Mouse (Mus musculus): ENCODE measurements around the gene Sppl2c.
A peak's percentile ranks its signal among the peaks of the same experiment; 100 is the strongest.

The Sppl2c gene

DNA sequence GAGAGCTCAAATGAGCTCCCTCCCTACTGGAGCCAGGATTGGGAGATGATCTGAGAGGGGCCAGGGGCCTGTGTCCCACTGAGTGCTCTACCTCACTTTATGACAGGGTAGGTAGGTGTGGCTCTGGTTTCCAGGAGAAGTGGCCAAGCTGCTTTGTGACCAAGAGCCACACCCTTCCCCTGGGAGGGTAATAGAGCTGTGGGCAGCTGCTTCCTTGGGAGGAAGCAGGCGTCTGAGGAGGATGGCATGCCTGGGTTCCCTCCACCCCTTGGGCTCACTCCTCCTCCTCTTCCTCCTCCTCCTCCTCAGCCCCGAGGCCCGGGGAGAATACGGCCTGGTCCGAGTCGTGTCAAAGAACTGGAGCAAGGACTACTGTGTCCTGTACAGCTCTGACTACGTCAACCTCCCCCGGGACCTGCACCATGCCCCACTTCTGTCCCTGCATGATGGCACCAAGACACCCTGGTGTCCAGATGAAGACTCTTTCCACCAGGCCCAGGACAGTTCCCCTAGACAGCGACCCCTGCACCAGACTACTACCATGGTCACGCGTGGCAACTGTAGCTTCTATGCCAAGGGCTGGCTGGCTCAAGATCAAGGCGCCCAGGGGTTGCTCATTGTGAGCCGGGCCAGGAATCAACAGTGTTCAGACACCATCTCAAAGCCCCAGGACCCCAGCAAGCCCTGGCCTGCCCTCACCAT lies at the start of gene Sppl2c:
TSS of gene Sppl2c (plus strand) at position 193 of the 702 bp plus-strand sequence.
- DNase-seq (ENCODE audit: low read depth): no peak

DNA sequence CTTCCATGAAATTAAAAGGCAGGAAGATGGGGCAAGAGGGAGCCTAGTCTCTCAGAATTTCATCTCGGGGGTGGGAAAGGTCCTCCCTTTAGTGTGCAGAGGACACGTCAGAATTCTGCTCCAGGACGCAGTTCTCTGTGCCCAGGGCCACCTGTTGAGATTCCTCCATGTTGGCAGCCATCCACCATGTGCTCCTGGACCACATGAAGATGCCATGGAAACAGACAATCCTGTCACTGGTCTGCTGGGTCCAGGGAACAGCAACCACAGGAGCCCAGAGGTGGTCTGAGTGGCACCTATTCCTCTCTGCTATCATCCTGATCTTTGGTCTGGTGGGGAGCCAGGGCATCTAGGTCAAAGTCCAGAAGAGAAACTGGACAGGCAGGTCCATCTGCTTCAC lies 47.2 kb upstream of the Sppl2c start:
- no peak for DNase-seq (ENCODE audit: low read depth)

DNA sequence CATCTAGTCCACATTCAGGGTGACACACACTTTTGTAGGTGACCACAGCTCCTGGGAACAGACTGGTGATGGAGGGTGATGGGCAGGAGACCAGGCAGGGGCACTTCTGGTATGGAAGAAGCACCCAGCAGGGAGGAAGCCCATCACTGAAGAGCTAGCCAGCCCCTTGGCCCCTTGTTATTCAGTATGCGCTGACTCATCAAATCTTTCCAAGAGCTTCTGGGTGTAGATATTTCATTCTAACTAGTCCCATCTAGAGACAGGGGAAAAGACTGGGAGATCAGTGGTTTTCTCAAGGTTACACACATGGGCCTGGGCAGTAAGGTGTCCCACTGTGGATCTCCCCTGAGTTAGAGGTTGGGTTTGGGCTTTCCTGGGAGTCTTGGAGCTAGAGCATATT lies 41.2 kb upstream of the Sppl2c start:
- no peak for DNase-seq (ENCODE audit: low read depth)

DNA sequence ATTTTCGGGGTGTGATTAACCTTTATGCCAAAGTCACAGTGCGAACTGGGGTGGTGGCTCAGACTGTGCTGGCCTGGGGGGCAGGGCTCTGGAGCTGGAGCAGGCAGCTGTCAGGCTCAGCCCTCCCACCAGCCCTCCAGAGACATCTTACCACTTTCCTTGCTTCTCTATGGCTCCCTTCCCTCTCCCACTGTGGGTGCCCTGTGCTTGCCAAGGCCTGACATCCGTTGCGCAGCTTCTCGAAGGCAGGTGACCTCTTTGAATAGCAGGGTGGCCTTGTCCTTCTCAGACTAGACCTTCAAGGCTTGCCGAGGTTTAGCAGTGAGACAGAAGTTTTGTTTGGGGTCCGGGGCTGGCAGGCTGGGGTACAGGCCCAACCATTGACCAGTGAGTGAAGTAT lies 37.3 kb upstream of the Sppl2c start:
- no peak for DNase-seq (ENCODE audit: low read depth)

DNA sequence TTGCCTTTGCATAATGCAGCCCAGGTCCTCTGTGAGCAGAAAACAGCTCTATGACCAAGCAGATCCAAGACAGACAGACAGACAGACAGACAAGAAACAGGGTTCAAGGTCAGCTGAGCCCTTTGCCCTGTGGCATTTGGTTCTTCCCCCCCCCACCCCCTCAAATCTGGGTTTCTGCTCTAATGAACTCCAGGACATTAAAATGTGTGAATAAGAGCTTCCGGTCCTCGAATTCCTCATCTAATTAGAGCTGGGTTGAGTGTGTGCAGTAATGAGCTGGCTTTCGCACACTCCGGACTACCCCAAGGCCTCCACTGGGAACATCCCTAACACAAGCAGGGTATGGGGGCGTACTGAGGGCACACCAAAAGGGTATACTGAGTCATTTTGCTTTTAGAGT lies 35.2 kb upstream of the Sppl2c start:
- DNase-seq (ENCODE audit: low read depth): no peak

DNA sequence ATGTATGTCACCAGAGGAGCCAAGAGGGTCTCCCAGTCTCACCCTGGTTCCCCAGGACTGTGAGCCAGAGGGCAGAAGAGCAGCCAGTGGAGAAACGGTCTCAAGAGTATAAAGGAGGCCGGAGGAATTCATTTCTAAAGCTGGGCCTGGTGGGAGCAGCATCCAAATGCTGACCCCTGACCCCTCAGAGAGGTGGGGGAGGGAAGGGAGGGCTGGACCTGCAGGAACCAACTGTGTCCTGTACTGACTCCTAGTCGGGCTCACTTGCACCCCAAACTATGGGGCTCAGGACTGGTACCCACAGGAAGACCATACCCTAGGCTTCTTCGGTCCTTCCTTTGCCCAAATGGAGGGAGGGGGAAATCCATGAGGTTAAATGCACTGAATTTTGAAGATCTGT lies 31.8 kb upstream of the Sppl2c start:
- DNase-seq (ENCODE audit: low read depth): no peak

DNA sequence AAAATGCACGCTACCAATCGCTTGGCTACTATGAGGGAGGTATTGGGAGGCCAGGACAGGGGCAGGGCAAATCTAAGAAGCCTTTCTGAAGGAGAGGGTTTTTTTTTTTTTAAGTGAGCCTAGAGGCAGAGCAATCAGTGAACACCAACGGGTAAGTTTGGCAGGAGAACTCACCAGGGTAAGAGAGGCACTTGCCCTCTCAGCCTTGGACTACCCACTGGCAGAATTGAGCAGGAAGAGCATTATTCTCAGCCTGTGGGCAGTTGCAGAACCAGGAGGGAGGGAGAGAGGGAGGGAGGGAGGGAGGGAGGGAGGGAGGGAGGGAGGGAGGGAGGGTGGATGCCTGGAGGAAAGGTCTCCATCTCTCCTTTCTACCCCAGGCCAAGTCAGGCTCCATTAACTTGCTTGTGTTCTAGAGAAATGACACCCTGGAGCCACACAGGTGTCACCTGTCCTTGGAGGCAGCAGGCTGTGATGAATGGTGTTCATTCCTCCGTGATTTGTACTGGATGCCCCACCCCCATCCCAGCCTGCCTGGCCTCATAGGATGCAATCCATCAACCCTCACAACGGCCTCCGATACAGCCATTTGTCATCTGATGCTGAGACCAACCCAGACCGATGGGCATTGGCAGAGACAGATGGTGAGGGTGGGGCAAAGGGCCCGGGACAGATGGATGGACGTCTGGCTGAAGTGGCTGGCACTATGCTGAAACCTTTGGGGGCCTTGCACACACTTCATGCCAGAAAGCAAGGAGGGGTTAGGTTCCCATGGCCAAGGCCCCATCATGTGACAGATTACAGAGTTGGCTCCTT lies 31.1 kb upstream of the Sppl2c start:
- DNase-seq (ENCODE audit: low read depth): no peak

DNA sequence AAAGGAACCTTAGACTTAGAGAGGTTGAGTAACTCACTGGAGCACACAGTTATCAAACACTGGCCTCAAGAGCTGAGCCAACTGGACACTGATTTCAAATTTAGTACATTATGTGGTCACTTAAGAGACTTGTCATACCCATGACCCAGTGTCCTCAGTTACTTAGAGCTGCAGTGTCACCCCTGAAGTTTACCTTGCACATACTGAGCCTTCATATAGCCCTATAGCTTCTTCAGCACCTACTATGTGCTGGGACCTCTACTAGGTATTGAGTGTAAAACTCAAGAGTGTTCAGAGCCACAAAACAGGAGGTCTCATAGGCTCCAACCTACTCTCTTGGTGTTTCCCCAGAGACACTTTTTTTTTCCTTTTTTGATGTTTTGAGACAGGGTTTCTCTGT lies 30.2 kb upstream of the Sppl2c start:
- no peak for DNase-seq (ENCODE audit: low read depth)

DNA sequence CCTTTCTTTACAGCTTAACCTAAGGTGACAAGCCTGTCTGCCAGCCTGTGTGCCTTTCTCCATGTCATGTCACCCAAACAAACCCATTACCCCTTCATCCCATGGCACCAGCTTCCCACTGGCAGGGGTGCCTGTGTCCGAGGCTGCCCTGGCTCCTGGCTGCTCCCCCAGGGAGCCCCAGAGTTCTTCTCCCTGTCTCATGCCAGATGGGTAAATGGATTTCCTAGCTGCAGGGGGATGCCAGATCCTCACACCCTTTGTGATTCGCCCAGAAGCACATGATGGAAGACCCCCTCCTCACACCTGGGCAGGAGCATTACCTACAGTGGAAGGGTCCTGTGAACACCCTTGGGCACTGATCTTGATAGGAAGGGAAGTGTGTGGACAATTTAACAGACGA lies 29.7 kb upstream of the Sppl2c start:
- no peak for DNase-seq (ENCODE audit: low read depth)

DNA sequence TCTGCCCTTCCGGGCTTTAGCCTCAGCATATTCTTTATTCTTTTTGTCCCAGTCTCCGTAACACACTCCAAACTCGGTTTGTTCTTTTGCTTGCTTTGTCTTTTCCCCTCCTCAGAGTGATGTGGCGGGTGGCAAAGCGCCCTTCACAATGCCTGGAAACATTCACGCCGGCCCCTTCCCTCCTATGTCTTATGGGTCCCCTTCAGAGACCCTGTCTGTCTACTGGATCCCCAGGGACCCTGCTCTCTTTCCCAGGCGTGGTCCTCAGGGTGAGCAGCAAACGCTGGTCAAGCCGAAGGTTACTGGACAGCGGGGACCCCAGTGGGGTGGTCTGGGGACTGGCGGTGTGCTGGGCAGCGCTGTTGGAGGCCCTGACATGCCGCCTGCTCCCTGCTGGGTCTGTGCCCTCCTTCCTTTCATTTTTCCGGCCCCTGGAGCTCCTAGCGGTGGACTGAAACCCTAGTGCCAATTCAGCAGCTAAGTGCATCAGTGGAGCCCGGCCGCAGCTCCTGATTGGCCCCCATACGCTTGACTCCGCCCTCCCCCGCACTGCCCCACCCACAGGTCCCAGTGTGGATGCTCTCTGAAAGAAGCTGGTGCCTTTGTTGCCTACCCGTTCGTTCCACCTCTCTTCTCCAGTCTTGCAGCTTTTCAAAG lies 28.4 kb upstream of the Sppl2c start:
- peak; percentile 44 for DNase-seq (ENCODE audit: low read depth)

DNA sequence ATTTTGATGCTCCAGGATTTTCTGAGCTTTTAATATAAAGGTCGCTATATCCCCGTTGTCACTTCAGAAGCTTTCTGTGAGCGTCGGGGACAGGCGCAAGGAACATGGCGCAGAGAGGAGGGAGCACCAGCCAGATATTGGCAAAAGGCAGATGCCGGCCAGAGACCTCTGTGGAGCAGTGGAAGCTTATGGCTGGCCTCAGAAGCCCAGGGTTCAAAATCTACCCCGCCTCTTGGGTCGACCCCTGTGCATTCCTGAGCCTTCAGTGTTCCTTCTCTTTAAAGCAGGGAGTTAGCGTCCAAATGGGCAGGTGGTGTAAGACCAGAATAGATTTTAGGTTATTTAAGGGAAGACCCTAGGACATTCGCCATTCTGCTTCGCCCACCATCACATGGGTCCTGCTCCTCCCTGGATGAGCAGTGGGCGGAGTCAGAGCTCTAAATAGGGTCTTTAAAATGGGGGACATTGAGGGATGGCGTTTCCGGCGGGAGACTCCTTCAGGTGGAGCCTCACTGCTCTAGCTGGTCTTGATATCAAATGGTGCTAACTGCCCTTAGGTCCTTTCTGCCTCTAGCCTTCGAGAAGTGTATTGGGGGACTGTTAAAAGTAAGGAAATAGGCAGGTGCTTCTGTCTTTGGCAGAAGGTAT lies 27.7 kb upstream of the Sppl2c start:
- DNase-seq (ENCODE audit: low read depth): no peak

DNA sequence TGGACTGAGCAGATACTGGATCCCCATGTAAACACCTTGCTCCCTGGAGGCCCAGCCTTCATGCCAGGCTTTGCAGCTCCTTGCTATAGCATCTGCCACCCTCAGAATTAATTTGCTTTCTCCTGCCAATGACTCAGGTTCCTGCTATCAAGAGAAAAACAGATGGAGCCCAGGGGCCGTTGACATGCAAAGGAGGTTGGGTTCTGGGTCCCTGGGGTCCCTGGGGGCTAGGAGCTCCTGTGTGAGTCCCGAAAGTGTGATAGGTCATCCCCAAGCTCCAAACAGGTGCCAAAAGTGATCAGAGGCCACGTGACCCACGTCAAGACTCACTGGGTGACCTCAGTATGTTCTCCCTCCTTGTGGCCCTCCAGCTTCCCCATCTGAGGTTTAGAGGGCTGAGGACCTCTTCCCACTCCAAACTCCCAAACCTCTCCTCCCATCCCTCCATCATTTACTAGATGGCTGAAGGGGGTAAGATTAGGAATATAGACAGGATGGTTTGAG lies 26.3 kb upstream of the Sppl2c start:
- no peak for DNase-seq (ENCODE audit: low read depth)

DNA sequence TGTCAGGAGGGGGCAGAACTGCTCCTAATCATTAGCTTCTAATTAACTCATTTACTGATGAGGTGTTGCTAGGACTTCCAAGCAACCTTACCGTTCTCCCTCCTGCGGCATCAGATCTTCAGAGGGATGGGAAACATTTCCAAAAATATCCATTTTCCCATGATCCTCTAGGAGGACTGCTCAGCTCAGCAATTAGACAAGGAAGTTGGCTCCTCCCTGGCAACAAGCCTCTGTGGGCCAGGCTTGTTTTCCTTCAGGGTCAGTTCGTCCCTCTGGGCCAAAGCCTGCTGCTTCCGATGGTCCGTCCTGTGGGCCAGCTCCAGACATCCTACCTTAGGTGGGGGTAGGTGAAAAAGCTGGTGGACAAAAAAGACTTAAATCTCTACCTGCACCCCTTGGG lies 25.0 kb upstream of the Sppl2c start:
- no peak for DNase-seq (ENCODE audit: low read depth)

DNA sequence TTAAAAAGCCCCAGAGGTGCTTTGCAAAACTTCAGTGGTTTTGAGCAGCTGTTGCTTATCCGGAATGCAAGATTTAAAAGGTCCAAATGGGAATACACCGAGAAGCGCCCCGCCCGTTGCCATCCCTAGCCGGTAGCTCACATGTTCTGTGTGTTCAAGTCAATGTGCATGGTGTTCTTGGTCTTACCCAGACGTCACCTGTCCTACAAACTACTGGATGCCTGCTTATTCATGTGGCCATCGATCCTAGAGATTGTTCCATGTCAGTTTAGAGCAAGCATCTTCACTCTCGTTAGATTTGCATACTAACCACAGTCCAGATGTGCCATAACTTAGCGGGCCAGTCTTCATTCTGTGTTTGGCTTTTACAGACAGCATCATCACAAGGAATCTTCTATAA lies 21.9 kb upstream of the Sppl2c start:
- no peak for DNase-seq (ENCODE audit: low read depth)

DNA sequence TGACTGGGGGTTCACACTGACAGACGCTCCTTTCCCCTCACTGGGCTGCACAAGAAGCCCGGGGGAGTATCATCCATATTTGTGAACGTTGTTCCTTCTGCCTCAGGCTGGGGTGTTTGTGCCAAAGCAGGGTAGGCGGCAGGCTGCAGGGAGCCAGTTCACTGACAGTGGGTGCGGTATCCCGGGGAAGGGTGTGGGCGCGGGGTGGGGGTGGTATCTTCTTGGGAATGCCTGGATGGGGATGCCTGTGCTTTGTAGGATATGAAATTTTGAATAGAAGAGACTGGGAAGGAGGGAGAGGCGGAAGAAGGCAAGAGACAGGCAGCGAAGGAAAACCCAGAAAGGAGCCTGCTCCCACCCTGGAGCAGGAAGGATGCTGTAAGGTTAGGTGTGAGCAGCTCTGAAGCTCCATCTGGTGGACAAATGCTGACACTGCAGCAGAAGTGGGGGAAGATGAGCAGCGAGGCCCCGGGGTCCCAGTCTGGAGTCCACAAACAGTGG lies 14.8 kb upstream of the Sppl2c start:
- peak; percentile 66 for DNase-seq (ENCODE audit: low read depth)

DNA sequence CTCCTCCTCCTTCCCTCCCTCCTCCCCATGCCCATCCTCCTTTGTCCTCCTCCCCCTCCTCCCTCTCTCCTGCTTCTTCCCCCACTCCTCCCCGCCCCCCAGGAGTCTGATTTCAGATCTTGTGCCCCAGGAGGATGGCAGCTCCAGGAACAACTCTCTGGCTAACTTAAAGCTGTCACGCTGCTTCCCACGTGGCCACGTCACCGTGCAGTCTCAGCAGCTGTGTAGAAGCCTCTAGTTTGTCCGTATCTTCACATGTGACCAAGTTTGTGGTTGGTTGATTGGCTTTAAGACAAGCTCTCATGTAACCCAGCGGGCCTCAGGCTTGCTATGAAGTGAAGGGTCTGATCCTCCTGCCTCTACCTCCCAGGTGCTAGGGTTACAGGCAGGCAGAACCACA lies 7.2 kb upstream of the Sppl2c start:
- DNase-seq (ENCODE audit: low read depth): no peak

DNA sequence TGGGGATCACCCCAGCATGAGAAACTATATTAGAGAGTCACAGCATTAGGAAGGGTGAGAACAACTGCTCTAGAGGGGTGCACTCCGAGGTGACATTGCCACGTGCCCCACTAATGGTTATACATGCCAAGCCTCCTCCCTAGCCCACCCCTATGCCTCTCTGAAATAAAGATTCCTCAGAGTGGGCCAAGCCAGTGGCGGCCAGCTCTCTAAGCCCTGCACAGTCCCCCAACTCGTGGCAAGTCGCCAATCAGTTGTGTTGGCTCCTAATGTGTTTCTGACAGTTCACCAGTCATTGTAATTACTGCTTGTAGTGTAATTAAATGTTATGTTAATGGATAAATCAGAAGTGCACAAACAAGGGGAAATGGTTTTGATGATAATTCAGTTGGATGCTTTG lies 6.3 kb upstream of the Sppl2c start:
- DNase-seq (ENCODE audit: low read depth): no peak

DNA sequence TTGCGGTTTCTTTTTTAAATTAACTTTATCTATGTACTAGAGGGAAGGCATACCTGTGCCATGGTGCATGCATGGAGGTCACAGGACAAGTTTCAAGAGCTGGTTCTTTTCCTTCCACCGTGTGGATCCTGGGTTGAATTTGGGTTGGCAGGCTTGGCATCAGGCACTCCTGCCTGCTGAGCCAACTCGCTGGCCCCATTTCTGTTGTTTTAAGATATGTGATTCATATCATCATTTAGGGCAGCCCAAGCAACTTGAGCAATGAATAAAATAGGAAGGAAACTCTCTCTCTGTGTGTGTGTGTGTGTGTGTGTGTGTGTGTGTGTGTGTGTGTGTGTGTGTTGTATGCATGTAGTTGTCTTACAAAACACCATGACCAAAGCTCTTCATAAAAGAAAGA lies 4.0 kb upstream of the Sppl2c start:
- DNase-seq (ENCODE audit: low read depth): no peak

DNA sequence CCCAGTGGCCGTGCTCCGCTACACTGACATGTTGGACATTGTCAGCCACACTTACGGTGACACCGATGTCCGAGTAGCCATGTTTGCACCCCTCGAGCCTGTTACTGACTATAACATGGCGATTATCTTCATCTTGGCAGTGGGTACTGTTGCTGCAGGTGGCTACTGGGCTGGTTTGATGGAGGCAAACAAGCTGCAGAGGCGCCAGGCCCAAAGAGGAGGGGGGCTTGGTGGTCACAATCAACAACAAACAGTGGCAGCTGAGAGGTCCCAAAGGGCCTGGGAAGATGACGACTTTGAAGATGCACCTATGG lies 667 bp downstream of the Sppl2c start:
- no peak for DNase-seq (ENCODE audit: low read depth)

DNA sequence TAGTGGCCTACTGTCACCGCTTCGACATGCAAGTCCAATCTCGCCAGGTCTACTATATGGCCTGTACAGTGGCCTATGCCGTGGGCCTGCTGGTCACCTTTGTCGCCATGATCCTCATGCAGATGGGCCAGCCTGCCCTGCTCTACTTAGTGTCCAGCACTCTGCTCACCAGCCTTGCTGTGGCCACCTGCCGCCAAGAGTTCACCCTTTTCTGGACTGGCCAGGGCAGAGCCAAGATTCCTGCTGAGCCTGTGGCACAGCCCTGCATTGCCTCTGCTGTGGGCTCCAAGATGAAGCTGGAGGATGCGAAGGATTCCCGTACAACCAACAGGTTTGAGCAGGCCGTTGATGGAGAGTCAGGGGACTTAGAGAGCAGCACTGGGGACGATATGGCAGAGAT lies 1.6 kb downstream of the Sppl2c start:
- no peak for DNase-seq (ENCODE audit: low read depth)

DNA sequence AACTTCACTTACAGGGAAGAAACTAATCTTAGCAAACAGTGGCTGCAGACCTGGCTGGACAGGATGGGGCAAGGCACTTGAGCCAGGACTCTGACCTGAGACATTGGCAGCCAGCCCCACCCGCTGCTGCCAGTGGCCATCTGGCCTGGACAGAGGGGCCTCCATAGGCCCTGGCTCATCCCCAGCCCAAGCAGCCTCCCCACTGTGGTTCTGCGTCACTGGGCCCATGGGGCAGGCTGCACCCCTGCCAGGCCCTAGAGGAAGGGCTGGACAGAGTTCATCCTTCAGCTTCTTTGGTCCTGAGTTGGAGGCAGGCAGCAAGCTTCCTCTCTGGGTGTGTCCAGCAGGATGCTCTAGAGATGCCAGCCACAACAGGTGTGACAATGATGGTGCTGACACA lies 3.9 kb downstream of the Sppl2c start:
- no peak for DNase-seq (ENCODE audit: low read depth)

DNA sequence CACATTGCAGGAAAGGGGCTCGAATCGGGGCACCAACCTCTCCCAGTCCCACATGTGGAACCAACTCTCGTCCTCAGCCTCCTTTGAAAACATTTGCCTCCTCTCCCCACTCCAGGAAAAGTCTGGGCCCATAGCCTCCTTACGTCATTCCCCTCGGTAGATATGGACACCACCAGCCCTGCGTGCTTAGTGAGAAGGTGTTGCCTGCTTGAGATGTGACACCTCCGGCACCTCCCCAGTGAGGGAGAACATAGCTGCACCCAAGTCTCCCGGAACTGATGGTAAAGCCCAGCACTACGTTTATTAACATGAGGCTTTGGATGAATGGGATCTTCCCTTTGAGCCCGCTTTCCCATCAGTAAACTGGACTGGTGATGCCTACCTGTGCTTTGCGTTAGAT lies 9.3 kb downstream of the Sppl2c start:
- DNase-seq (ENCODE audit: low read depth): no peak

DNA sequence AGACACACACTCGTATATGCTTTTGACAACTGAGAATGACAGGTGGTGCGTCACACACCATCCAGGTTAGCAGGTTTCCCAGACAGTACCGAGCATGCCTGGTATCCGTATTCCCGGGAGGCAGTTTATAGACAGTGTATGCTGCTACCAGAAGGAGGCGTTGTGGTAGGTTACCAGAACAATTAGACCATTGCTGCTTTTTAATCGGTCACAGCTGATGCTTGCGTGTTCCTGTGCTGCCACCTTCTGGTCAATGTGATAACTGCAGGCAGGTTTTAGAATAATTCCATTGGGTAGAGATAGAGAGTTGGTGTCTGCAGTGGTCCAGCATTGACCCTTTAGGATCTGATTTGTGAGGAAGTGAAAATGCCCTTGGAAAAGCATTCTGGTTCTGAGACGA lies 9.7 kb downstream of the Sppl2c start:
- peak; percentile 79 for DNase-seq (ENCODE audit: low read depth)
